Mouse (Mus musculus) stomach, postnatal 0 days (tissue): Measurements from ENCODE around the gene Rab10. TPM values are rescaled to one million over a fixed set of nuclear protein-coding genes. Genes with fewer than 3 reads are reported as not detected.

Experiments used
- ATAC-seq: fragments of 200-750 bp; cut with Nextera tagmentation; 2 replicates; pipeline ENCODE4 v1.8.0; 2017; ENCODE audit not compliant: low FRiP score, low TSS enrichment
- DNase-seq: peaks from one replicate; pipeline ENCODE4 v3.0.0-alpha.2; 2016; ENCODE audit warnings: low spot score
- H3K27ac ChIP-seq: fragments of 300-500 bp; sonication (generic); replicated peaks from 2 replicates; pipeline ENCODE4 v1.5.1; 2014; ENCODE audit warnings: mild to moderate bottlenecking, control low read depth
- H3K27me3 ChIP-seq: fragments of 300-500 bp; sonication (generic); 2 replicates; pipeline ENCODE4 v1.6.1; 2014; ENCODE audit warnings: low read length; ENCODE audit not compliant: control insufficient read depth, insufficient read depth
- H3K36me3 ChIP-seq: fragments of 300-500 bp; sonication (generic); 2 replicates; pipeline ENCODE4 v1.6.1; 2014; ENCODE audit warnings: low read length, mixed read lengths; ENCODE audit not compliant: control insufficient read depth, insufficient read depth
- H3K4me1 ChIP-seq: fragments of 300-500 bp; sonication (generic); replicated peaks from 2 replicates; pipeline ENCODE4 v1.6.1; 2014; ENCODE audit warnings: antibody characterized with exemption; ENCODE audit not compliant: control insufficient read depth, insufficient read depth
- H3K4me2 ChIP-seq: fragments of 300-500 bp; sonication (generic); replicated peaks from 2 replicates; pipeline ENCODE4 v1.6.1; 2014; ENCODE audit warnings: low read depth, mild to moderate bottlenecking, control low read depth, moderate library complexity
- H3K4me3 ChIP-seq: fragments of 300-500 bp; sonication (generic); 2 replicates; pipeline ENCODE4 v1.5.1; 2014; ENCODE audit warnings: low read depth, low read length, control low read depth
- H3K9ac ChIP-seq: fragments of 300-500 bp; sonication (generic); 2 replicates; pipeline ENCODE4 v1.6.1; 2014; ENCODE audit warnings: mild to moderate bottlenecking, low read length, control low read depth, mixed read lengths
- H3K9me3 ChIP-seq: fragments of 300-500 bp; sonication (generic); 2 replicates; pipeline ENCODE4 v1.6.1; 2016; ENCODE audit warnings: low read length; ENCODE audit not compliant: control insufficient read depth
- CTCF ChIP-seq: IDR thresholded peaks from 2 replicates; pipeline ENCODE4 v1.5.1; 2016; ENCODE audit warnings: antibody characterized with exemption, low read depth, mild to moderate bottlenecking, moderate library complexity
- EP300 ChIP-seq: optimal IDR thresholded peaks from 2 replicates; pipeline ENCODE3; 2016; ENCODE audit warnings: antibody characterized with exemption
- WGBS: fragments of 180-500 bp; shearing (Covaris S2); extraction: QIAGEN DNeasy Blood & Tissue Kit; methylation state at CpG from one replicate; pipeline ENCODE4 v1.1.7; 2014; 5-methylcytosine and 5-hydroxymethylcytosine counted together
- polyA plus RNA-seq: library from polyadenylated mRNA; unstranded; fragments of >200 nt; fragmentation: Nextera tagmentation; extraction: Ambion mirVana; gene quantifications from 2 replicates; pipeline ENCODE4 v1.2.1, GENCODE M21; 2015

Gene Rab10
- polyA plus RNA-seq, 1 experiment from 2014 or later = 83.9 TPM

- 73% methylated on average over 2 of the region's 2 CpGs for WGBS
- Histone ChIP-seq H3K27me3 (no peaks in the 10 kb centered on the region), H3K9ac (no peak overlapping the region), H3K4me1 (no peaks in the 10 kb centered on the region), H3K4me2 (no peak overlapping the region), H3K9me3 (no peaks in the 10 kb centered on the region), H3K4me3 (no peak overlapping the region), H3K27ac (peak overlapping the region; percentile 58), H3K36me3 (no peaks in the 10 kb centered on the region)
- DNase-seq = no peak
- no peak for TF ChIP-seq CTCF
- ATAC-seq = no peak
These were observed 15.5 kb upstream of the Rab10 start for GRCm38 (mm10) chr12:3325232-3325631.

GRCm38 (mm10) chr12:3323241-3323640 is 13.5 kb upstream of the Rab10 start:
- Histone ChIP-seq H3K9me3 (no peaks in the 10 kb centered on the region), H3K27ac (peak overlapping the region; percentile 56), H3K36me3 (no peaks in the 10 kb centered on the region), H3K4me1 (no peaks in the 10 kb centered on the region), H3K9ac (no peak overlapping the region), H3K4me3 (no peak overlapping the region), H3K27me3 (no peaks in the 10 kb centered on the region), H3K4me2 (no peak overlapping the region)
- DNase-seq (no peak), ATAC-seq (no peak; the same call in 1 of the 2 replicates)
- TF ChIP-seq EP300 (no peak), CTCF (no peak)
- WGBS = 64% methylated on average over 6 of the region's 6 CpGs

GRCm38 (mm10) chr12:3319377-3319776 is 9.6 kb upstream of the Rab10 start:
- Histone ChIP-seq H3K4me2 (no peak overlapping the region), H3K27me3 (no peaks in the 10 kb centered on the region), H3K36me3 (no peaks in the 10 kb centered on the region), H3K4me1 (0 out of 2 replicates have a peak, but pooled peaks cover 2% of the 10 kb centered on the region), H3K9me3 (no peaks in the 10 kb centered on the region), H3K4me3 (no peak overlapping the region), H3K27ac (0 out of 2 replicates have a peak overlapping the region, but pooled peaks have one; percentile 45), H3K9ac (no peak overlapping the region)
- peak; percentile 59; the same call in 1 of the 2 replicates for ATAC-seq
- no peak for DNase-seq
- 41% methylated on average over 4 of the region's 4 CpGs for WGBS
- TF ChIP-seq EP300 = no peak
- no peak for TF ChIP-seq CTCF

- Histone ChIP-seq H3K4me3 (no peak overlapping the region), H3K9ac (no peak overlapping the region), H3K4me1 (0 out of 2 replicates have a peak, but pooled peaks cover 2% of the 10 kb centered on the region), H3K27me3 (no peaks in the 10 kb centered on the region), H3K27ac (peak overlapping the region; percentile 30; the same call in 1 of the 2 replicates), H3K4me2 (no peak overlapping the region), H3K9me3 (no peaks in the 10 kb centered on the region), H3K36me3 (no peaks in the 10 kb centered on the region)
- 27% methylated on average over 3 of the region's 3 CpGs for WGBS
- TF ChIP-seq CTCF = no peak
- TF ChIP-seq EP300 = no peak
- ATAC-seq (no peak), DNase-seq (no peak)
These were observed 7.2 kb upstream of the Rab10 start for GRCm38 (mm10) chr12:3316937-3317336.

DNA sequence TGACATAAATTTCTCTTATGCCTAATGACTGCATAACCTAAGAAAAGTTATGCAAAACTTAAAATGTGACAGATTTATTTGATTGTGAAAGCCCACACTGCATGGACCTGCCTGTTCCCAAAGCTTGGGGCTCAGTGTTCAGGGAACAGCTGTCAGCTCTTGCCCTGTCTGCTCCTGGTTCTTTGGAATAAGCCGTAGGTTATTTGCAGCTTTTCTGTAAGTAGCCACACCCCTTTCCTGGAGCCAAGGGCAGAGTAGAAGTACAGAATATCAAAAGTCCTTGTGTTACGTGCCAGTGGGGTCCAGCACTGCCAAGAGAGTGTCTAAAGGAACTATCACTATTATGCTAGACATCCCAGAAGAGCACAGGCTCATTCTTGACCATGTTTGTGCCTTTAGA is 6.3 kb upstream of the Rab10 start:
- WGBS = 2% methylated on average over 2 of the region's 2 CpGs
- TF ChIP-seq CTCF (no peak), EP300 (no peak)
- H3K4me3 ChIP-seq = no peak overlapping the region
- H3K4me1 ChIP-seq = 0 out of 2 replicates have a peak, but pooled peaks cover 2% of the 10 kb centered on the region
- no peaks in the 10 kb centered on the region for H3K9me3 ChIP-seq
- no peak overlapping the region for H3K9ac ChIP-seq
- no peaks in the 10 kb centered on the region for H3K27me3 ChIP-seq
- H3K36me3 ChIP-seq = no peaks in the 10 kb centered on the region
- H3K4me2 ChIP-seq = no peak overlapping the region
- DNase-seq (no peak), ATAC-seq (no peak; the same call in 1 of the 2 replicates)
- peak overlapping the region; percentile 63; the same call in 1 of the 2 replicates for H3K27ac ChIP-seq

GRCm38 (mm10) chr12:3312886-3313285 is 3.1 kb upstream of the Rab10 start:
- TF ChIP-seq EP300 (no peak), CTCF (no peak)
- no peaks in the 10 kb centered on the region for H3K36me3 ChIP-seq
- H3K9ac ChIP-seq = no peak overlapping the region
- DNase-seq (no peak), ATAC-seq (no peak)
- H3K27me3 ChIP-seq = no peaks in the 10 kb centered on the region
- no peak overlapping the region for H3K4me2 ChIP-seq
- 0 out of 2 replicates have a peak, but pooled peaks cover 2% of the 10 kb centered on the region for H3K4me1 ChIP-seq
- H3K9me3 ChIP-seq = no peaks in the 10 kb centered on the region
- WGBS = 72% methylated on average over 3 of the region's 3 CpGs
- no peak overlapping the region for H3K27ac ChIP-seq
- H3K4me3 ChIP-seq = no peak overlapping the region
